Mouse (Mus musculus): Measurements from ENCODE around the gene Tmem207.

GRCm38 (mm10) chr16:26495721-26496120 lies 30.8 kb downstream of the Tmem207 start:
- TF ChIP-seq CTCF (IDR thresholded peaks at IDR 0.05; ENCODE audit: low read depth, low read length) (no peak), EP300 (IDR thresholded peaks at IDR 0.05; ENCODE audit: insufficient read depth, low read depth, low read length) (no peak)

All from ES-Bruce4 (cell line).